Comparison of ENCODE assay signal across 9 mouse cellular contexts in genomic region chr3:84306777-84307176, GRCm38 (mm10). TPM values are rescaled to one million over a fixed set of nuclear protein-coding genes. Genes with fewer than 3 reads are reported as not detected.
DNase-seq lines count a peak whose midpoint lies in the region; ATAC-seq lines count a peak whose summit lies in the region.
"Had no signal": no experiment of that assay in that cellular context is flagged by ENCODE, and none has a peak within 500 bp of the region (broad histone marks: within the 10 kb centered on the region; RNA-seq: fewer than 3 reads in every experiment).

TSS of gene Trim2 (minus strand) at chr3:84306877.

- H3K9ac ChIP-seq in lung, embryonic 15.5 days, result no peak within 1 kb of the TSS
- no peak within 1 kb of the TSS for H3K9ac ChIP-seq in forebrain, embryonic 12.5 days
- H3K9ac ChIP-seq in stomach, embryonic 14.5 days (replicated peaks; ENCODE audit: low read depth, low read length), result no peak within 1 kb of the TSS

- H3K27ac ChIP-seq in lung, embryonic 15.5 days, result no peak within 1 kb of the TSS
- peak within 1 kb of the TSS; percentile 91 for H3K27ac ChIP-seq in forebrain, embryonic 12.5 days
- H3K27ac ChIP-seq in stomach, embryonic 14.5 days (ENCODE audit: low read length), result no peak within 1 kb of the TSS

- H3K4me2 ChIP-seq in lung, embryonic 15.5 days, result no peak within 1 kb of the TSS
- H3K4me2 ChIP-seq in forebrain, embryonic 12.5 days, result peak within 1 kb of the TSS; percentile 79
- H3K4me2 ChIP-seq in stomach, embryonic 14.5 days (replicated peaks; ENCODE audit: low read depth, low read length), result no peak within 1 kb of the TSS

- intact Hi-C loops in left cerebral cortex, postnatal 10 days (cut with DNase I), result loop anchor here (5.0 kb wide), 1 partner anchor 359 kb away; no protein-coding TSS in a partner anchor

- H3K9me3 ChIP-seq in lung, embryonic 15.5 days, result no peaks in the 10 kb centered on the region
- H3K9me3 ChIP-seq in forebrain, embryonic 12.5 days, result no peaks in the 10 kb centered on the region
- H3K9me3 ChIP-seq in stomach, embryonic 14.5 days (ENCODE audit: control insufficient read depth, low read depth, low read length), result no peaks in the 10 kb centered on the region

- no peak within 1 kb of the TSS for H3K4me3 ChIP-seq in lung, embryonic 15.5 days
- H3K4me3 ChIP-seq in forebrain, embryonic 12.5 days (replicated peaks), result peak within 1 kb of the TSS; percentile 47
- H3K4me3 ChIP-seq in stomach, embryonic 14.5 days (ENCODE audit: low read depth, low read length), result no peak within 1 kb of the TSS

- H3K4me1 ChIP-seq in lung, embryonic 15.5 days, result peaks cover 21% of the 10 kb centered on the region
- peaks cover 44% of the 10 kb centered on the region for H3K4me1 ChIP-seq in forebrain, embryonic 12.5 days
- 0 out of 2 replicates have a peak, but pooled peaks cover 8% of the 10 kb centered on the region for H3K4me1 ChIP-seq in stomach, embryonic 14.5 days (ENCODE audit: control insufficient read depth, insufficient read depth, low read length)

- H3K36me3 ChIP-seq in lung, embryonic 15.5 days, result no peaks in the 10 kb centered on the region
- no peaks in the 10 kb centered on the region for H3K36me3 ChIP-seq in forebrain, embryonic 12.5 days (replicated peaks)
- H3K36me3 ChIP-seq in stomach, embryonic 14.5 days (ENCODE audit: control insufficient read depth, insufficient read depth, low read length), result no peaks in the 10 kb centered on the region

- DNase-seq in lung, postnatal 25 days (ENCODE audit: low spot score), result no peak
- no peak for DNase-seq in left cerebral cortex, postnatal 10 days (ENCODE audit: extremely low spot score in 1 of 2, low spot score in 2 of 2)
- no peak for DNase-seq in liver
- no peak for DNase-seq in cerebellum, adult 9-11 months
- DNase-seq in urinary bladder, postnatal 25 days (ENCODE audit: low spot score), result no peak

- ATAC-seq in lung, embryonic 15.5 days (ENCODE audit: borderline replicate concordance, extremely low read depth, low FRiP score, low TSS enrichment), result no peak
- ATAC-seq in forebrain, embryonic 12.5 days (ENCODE audit: low FRiP score), result no peak
- no peak for ATAC-seq in stomach, embryonic 14.5 days (ENCODE audit: insufficient number of reproducible peaks, insufficient read depth, low FRiP score, low read depth)

- WGBS in lung, embryonic 15.5 days, result 93% methylated on average over 3 of the region's 3 CpGs
- WGBS in forebrain, embryonic 12.5 days, result 97% methylated on average over 3 of the region's 3 CpGs
- WGBS in stomach, embryonic 14.5 days, result 95% methylated on average over 3 of the region's 3 CpGs

- peaks cover 41% of the 10 kb centered on the region for H3K27me3 ChIP-seq in lung, embryonic 15.5 days
- H3K27me3 ChIP-seq in forebrain, embryonic 12.5 days, result peaks cover 10% of the 10 kb centered on the region
- peaks cover 8% of the 10 kb centered on the region; the same call in 1 of the 2 replicates for H3K27me3 ChIP-seq in stomach, embryonic 14.5 days (ENCODE audit: control insufficient read depth, insufficient read depth, low read length)

RNA-seq across cellular contexts. Expression of gene Trim2, which starts in this region (rescaled TPM):
- polyA plus RNA-seq in lung, embryonic 15.5 days (2015; fragmentation: Nextera tagmentation; extraction: Ambion mirVana), result 25.0 and 31.4 TPM in 2 replicates
- 107 and 110 TPM in 2 replicates for polyA plus RNA-seq in forebrain, embryonic 12.5 days (2016; fragmentation: Nextera tagmentation; extraction: Ambion mirVana)
- 100 to 1,000 TPM; 186 to 212 TPM for total RNA-seq in left cerebral cortex, postnatal 10 days (2021)
- 37.1 and 38.0 TPM in 2 replicates for polyA plus RNA-seq in stomach, embryonic 14.5 days (2014; fragmentation: Nextera tagmentation; extraction: Ambion mirVana)
- total RNA-seq: granulocyte monocyte progenitor cell, adult 5-6 weeks had no signal
